Mouse (Mus musculus) R1 (cell line): ENCODE results near the gene B130006D01Rik.

Experiments
- DNase-seq: peaks from one replicate; pipeline ENCODE4 v3.0.0-alpha.2; 2018; ENCODE audit warnings: low read depth, low spot score

The B130006D01Rik gene

DNA sequence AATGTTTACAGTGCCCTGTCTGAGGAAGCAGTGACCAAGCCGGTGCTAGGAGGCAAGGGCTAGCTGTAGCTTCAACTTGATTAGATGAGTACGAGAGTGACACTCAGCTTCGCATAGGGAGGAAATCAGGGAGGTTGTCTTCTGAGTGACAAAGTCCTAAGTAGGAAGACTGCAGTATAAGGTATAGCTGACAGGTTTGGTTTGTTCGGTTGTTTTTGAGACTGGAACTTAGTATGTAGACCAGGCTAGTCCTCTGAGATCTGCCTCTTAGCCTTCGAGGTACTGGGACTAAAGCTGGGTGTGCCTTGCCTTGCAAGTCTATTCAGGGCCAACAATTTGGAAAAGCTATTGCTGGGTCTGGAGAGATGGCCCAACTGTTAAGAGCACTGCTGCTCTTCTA lies at the start of gene B130006D01Rik:
TSS of gene B130006D01Rik (plus strand) at position 301 of the 400 bp plus-strand sequence.
- no peak for DNase-seq

DNA sequence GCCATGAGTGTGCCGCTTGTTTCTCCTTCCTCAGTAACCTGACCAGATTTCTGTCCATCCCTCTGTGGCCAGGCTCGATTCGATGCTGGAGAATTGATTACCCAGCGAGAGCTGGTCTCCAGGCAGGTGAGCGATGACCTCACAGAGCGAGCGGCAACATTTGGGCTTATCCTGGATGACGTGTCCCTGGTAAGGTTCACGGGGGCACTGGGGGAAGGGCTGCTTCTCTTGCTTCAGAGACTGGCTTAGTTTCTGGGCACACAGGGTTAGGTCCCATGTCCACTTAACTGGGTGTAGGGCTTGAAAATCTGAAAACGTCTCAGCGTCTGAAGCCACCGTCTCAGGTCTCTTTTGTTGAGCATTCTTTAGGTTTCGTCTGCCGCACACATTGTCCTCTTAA lies 47.9 kb upstream of the B130006D01Rik start:
- no peak for DNase-seq

DNA sequence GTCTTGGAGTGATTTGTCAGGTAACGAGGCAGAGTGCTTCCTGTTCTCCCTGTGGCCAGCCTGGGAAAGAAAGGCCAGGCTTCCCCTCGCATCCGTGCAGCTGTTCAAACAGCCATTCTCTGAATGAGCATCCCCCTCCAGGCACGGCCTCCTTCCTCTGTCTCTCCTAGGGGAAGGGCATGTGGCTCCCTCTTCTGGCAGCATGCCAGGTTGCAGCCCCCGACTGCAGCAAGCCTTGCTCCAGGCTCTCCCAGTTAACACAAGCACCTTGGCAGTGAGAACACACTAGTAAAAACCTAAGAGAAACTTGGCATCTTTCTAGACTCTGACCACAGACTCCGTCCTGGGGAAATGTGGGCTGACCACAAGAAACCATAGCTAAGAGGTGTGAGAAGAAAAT lies 47.1 kb upstream of the B130006D01Rik start:
- peak; percentile 83 for DNase-seq

DNA sequence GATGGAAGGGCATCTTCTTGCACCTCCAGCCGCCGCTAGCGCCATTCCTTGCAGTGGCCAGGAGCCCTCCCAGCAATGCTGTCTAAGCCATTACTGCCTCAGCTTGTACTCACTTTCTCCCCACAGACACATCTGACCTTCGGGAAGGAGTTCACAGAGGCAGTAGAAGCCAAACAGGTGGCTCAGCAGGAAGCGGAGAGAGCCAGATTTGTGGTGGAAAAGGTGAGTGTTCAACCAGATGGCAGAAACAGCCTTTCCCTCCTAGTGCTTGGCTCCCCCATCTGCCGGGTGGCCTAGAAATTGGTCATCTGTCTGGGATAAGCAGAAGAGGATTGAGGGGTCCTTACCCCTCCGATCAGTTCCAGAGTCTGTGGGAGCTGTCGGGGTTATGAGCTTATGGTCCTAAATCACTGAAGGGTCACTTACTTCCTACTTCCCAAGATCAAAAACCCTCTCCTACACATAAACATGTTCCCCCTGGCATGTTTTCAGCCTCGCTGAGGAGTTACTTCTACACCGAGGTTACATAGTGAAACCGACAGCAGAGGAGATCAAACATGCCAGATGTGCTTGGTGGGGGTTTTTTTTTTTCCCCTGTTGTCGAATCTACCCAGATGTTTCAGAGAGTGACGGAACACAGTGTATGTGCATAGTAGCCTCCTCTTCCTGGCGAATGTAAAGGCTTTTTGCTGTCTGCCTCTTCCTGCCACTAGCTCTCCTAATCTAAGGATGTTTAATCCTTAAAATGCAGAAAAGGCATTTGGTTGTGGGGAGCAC lies 45.3 kb upstream of the B130006D01Rik start:
- no peak for DNase-seq

DNA sequence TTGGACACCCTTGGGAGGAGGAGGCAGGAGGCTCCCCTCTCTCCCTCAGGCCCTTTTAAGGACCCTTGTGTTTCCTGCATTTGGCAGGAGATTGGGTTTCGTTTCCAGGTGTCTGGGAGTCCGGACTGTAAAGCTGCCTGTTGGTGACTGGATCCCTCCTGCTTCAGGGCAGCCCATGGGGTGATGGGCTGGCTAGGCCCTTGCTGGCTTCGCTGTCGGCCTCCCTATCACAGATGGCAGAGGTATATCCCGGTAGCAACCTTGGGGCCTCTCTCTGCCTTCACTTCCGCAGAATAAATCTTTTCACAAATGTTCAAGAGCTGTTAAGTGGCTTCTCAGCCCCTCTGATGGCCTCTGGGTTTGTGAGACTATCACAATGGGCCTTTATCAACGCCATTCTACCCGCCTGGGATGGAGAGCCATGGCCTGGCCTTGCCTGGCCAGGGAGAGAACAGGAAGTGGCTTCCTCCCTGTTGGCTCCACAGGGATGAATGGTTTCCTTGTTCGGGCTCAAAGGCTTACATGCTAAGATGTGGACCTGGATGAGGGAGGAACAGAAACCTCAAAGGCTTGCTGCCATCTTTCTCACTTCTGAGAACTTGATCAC lies 41.3 kb upstream of the B130006D01Rik start:
- no peak for DNase-seq

DNA sequence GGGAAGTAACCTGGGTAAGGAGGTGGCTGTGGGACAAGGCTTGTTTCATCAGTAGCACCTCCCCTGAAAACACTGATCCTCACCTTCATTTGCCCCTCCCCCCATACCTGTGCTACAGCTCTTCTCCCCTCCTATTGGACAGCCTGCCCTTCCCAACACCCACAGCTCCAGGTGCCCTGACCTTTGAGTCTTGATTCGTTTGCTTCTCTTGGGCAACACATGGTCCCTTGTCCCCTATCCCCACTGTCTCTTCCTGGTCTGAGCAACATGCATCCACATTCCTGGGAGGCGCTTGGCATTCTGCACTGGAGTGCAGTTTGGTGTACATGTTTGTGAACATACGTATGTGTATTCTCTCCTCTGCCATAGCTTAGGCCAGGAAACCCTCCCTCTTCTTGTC lies 40.4 kb upstream of the B130006D01Rik start:
- DNase-seq = no peak

DNA sequence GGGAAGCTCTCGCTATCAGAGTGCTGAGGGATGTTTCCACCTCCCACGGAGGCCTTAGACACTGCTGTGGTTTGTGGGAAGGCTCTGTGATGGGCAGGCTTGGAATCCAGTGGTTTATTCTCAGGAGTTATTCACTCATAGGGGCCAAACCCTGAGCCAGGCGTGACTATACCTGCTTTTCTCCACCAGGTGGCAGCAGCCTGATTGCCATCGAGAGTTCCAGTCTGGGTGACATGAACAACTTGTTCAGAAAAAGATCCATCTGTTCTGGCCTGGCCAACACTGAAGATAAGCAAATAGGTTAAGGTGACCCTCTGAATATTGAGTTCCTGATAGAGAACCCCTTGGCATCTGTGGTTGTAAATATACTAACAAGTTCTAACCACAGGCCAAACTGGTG lies 37.4 kb upstream of the B130006D01Rik start:
- peak; percentile 83 for DNase-seq

DNA sequence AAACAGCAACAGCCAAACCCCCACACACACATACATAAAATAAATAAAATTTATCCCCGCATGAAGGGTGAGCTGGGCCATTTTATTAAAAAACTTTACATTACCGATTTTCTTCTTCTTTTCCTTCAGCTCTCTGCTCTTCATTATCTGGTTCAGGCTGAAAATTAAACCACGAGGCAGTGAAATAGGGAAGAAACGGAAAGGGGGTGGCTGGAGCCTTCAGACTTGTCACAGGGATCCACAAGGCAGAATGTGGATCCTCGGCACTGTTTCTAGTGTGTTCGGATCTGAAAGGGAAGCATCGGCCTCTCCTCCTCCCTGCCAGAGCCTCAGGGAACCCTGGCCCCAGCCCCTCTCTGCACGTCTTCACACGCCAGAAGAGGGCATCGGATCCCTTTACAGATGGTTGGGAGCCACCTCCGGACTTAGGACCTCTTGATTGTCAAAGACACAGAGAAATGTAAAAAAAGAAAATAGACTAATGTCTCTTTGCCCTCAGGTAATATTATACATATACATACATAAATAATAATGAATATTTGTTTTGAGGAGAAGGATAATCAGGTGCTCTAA lies 36.2 kb upstream of the B130006D01Rik start:
- DNase-seq = peak; percentile 47

DNA sequence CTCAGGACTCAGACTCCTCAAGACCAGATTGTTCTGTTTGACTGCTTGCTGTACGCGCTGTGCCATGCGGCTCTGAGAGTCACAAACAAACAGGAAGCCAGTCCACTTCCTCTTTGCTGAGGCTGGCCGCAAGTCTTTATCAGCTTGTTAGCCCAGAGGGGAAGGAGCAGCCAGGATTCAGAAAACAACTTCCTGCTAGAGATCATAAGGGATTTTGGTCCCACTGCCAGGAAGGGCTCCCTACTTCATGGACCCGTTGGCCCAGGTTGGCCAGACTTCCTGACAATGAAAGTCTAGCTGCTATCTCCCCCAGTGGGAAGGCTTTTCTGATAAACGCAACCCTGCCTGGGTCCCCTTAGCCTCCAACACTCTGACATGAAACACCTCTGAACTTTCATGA lies 34.9 kb upstream of the B130006D01Rik start:
- DNase-seq = no peak

DNA sequence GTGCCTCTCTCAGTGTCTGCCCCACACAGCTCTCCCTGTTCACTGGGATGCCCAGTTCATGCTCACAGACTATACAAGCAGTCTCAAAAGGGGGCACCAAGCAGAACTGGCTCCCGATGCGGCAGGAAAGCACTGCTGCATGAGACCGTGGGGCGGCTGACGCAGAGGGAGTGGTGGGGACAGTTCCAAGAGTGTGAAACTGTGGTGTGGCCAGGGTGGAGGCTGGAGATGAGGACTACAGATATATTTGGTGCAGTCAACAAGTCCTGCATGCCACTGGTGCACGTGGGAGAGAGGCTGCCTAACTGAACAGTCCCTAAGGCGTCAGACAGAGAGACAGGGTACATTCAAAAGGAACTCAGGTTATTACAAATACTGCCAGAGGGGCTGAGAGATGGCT lies 34.4 kb upstream of the B130006D01Rik start:
- no peak for DNase-seq

DNA sequence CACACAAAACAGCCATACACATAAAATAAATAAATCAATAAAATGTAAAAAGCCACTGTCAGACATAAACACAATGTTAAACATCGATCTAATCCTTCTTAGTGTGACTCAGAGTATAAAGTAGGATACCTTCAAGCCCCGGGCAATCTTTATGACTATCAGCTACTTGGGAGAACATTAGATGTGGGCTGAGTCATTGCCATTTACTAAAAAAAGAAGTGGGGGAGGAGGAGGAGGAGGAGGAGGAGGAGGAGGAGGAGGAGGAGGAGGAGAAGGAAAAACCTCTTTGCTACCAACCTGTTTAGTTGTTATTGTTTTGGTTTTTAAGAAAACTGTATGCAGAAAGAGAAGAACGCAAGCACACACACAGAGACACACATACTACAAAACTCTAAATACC lies 33.8 kb upstream of the B130006D01Rik start:
- no peak for DNase-seq

DNA sequence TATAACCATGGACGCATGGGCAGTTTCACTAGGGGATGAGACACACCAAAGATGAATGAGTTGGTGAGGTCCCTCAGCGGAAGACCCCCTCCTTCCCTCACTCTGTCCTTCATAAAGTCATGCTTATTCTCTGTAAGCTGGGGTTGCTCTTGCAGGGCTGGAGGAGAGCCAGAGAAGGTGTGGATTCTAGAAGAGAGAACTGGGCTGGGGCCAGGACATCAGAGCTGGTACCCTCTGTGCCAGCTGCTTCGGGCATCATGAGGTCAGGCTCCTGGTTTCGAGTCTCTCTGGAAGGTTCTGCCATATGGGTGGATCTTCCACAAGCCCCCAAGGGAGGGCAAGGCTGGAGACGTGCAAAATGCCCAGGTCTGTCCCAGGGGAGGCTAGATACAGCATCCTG lies 24.8 kb upstream of the B130006D01Rik start:
- DNase-seq = no peak

DNA sequence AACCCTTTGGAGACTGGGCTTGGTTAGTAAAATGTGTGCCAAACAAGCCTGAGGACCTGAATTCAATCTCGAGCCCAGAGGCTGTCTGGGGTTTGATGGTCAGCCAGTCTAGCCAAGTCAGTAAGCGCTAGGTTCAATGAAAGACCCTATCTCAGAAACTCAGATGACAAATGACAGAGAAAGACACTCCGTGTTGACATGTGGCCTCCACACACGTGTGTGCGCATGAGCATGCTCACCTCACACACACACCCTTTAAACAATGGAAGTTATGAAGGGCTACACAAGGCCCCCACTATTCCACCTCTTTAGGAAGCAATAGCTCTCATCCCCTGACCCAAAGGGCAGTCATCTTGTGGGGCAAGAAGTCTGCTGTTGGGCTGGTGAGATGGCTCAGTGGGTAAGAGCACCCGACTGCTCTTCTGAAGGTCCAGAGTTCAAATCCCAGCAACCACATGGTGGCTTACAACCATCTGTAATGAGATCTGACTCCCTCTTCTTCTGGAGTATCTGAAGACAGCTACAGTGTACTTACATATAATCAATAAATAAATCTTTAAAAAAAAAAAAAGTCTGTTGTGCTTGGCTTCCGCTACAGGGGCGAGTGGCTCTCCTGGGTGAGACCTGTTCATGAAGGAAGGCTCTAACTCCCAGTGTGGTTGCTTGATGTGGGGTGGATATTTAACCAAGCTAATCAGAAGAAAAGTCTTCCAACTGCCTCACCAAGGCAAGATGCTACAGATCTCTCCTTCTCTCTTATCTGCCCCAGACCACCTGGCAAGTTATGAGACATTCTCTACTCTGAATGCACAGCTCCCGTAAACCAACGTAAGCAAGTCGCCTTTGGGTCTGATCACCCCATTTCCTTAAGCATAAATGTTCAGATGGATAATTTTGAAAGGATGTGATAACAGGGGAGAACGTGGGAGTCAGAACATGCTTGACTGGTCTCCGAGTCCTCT lies 22.3 kb upstream of the B130006D01Rik start:
- DNase-seq = no peak

DNA sequence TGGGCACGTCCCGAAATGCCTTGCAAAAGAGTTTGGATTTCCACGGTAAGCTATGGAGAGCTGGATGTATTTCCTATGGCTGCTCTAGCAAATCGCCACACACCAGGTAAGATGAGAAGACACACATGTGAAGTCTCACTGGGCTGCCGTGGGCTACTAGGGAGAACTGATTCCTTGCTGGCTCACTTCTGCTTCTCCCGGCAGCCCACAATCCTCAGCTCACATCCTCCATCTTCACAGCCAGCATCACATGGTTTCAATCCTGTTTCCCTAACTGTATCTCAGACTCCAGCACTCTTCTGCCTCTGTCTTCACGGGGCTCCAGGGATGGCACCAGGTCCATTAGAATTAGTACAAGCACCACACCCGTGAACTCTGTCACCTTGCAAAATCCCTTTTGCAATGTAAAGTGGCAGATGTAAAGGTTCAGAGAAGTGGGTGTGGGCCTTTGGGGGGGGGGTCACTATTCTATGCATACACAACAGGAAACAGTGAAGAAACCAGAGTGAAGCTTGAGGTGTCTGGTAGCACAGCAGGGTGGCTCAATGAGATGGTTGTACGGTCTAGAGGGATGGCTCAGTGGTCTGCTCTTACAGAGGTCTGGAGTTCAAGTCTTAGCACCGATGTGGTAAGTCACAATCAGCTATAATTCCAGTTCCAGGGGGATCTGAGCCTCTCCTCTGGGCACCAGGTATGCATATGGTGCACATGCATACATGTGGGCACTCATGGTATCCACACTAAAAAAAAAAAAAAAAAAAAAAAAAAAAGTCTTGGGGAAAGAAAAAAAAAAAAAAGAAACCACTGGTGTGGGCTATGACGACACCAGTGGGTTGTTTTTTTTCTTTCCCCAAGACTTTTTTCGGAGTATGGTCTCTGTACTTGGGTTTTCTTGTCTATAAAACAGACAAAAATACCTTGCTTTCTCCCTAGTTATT lies 19.1 kb upstream of the B130006D01Rik start:
- DNase-seq = peak; percentile 97

DNA sequence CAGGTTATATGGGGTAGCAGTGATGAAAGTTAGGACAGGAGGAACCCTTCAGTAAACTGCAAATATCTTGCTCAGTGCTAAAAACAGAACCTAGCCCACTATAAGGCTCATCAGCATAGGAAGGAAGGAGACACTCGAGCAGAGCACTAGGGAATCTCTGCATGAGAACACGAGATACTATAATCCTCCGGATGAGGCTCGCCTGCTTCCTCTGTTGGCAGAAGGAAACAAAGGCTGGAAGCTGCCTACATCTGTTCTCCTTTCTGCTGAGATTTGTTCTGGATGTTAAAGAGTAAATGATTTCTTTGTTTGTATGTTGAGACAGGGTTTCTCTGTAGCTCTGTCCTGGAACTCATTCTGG lies 18.4 kb upstream of the B130006D01Rik start:
- peak; percentile 97 for DNase-seq

DNA sequence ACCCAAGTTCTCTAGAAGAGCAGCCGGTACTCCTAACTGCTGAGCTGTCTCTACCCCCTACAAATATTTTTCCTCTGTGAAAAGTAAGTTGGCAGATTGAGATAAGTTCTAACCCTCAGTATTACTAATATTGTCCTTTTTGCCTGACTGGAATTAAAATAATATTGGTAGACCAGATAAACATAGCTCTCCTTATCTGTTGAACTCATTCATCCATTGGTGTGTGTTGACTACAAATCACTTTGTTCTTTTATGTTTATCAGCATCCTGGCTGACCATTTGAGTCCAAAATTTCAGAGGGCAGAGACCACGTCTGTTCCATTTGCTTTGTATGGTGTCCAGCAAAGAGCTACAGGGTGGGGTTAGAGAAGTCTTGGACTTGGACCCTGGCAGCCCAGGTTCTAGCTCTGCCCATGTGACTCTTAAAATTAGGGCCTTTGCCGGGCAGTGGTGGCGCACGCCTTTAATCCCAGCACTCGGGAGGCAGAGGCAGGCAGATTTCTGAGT lies 13.8 kb upstream of the B130006D01Rik start:
- no peak for DNase-seq

DNA sequence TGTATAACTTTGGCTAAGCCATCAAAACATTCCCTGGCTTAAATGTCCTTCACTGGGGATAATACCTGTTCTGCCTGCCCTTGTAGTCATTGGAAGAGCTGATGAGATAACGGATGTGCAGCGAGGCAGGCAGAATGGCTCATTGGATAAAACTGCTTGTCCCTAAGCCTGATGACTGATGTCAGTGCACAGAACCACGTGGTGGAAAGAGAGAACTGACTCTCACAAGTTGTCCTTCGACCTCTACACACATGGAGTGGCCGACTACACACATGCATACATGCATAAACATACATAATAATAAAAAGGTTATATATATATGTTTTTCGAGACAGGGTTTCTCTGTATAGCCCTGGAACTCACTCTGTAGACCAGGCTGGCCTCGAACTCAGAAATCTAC lies 12.9 kb upstream of the B130006D01Rik start:
- no peak for DNase-seq

DNA sequence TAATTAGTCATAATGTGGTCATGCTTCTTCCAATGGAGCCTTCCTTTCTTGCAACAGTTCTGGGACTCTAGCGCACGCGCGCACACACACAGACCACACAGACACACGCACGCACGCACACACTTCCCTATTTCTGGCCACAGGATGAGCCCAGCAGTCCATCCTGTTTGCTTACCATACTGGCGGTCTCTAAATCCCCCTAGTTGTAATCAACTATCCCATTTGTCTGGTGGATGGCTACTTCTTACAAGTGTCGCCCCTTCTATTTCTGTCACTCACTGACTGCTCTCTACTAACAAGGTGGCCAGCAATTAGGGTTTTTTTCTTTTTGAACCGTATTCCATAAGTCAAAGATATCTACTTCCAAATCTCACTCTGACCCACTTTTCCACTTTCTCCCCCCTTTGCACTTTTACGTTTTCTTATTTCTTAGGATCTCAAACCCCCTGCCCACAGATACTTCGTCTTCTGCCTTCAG lies 11.3 kb upstream of the B130006D01Rik start:
- no peak for DNase-seq

DNA sequence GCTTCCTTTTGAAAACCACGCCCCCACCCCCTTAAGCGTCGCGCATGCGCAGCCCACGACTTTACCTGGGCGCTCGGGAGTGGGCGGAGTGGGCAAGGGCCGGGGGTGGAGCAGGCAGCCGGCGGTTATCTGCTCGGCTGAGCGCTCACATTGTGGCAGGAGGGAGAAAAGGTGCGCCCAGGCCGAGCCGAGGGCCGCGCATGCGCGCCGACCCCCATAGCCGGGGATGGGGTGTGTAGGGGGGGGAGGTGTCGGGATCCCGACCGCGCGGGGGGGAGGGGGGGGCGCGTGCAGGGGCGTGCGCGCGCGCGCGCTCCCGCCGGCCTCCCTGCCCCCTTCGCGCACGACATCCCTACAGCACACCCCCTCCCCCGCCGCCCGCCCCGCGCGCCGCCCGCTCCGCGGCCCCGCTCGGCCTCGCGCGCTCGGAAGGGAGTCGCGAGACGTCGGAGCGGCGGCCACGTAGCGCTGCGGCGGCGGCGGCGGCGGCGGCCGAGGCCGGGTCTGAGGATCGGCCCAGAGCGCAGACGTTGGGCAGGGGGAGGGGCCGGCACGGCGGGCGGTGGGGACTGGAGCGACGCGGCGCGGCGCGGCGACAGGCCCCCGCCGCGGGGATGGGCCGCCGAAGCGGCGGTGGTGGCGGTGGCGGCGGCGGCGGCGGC lies 10.7 kb upstream of the B130006D01Rik start, which contains the start of gene Zfp652:
TSS of gene Zfp652 (plus strand) at position 111 of the 662 bp plus-strand sequence.
- DNase-seq = peak; percentile 98
